Comparison of ENCODE assay signal across 8 mouse cellular contexts in the genomic region with DNA sequence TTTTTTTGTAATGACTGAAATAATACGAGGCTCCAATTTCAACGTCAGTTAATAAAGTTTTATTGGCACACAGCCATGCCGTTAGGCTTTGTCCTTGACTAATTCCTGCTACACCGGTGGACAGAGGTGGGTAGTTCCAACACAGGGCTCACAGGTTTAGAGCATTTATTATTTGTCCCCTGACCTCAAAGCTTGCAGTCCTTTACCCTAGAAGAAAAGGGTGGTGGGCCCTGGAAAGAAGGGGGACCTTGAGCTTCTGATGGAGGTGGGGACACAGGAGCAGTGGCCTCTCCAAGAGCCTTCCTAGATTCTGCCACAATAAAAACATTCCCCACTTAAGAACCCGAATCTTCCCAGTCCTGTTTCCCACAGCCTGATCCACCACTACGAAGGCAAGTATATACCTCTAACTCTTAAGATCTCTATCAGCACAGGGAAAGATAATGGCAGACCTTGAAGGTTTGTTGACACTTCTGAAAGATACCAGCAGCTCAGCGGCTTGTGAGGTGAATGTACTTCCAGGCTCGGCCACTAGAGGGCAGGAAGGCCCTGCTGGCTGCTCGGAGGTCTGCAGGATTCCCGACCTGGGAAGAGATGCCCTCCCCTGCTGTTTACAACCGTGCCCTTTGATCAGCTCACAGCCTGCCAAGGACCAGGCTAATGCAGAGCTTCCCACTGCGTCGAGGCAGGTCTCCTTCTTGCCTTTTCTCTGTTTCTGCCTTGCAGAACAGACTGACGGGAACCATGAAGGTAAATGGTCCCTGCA. TPM values are rescaled to one million over a fixed set of nuclear protein-coding genes. Genes with fewer than 3 reads are reported as not detected.
DNase-seq lines count a peak whose midpoint lies in the region; ATAC-seq and TF ChIP-seq lines count a peak whose summit lies in the region.

No protein-coding gene starts in this region.

- no peak overlapping the region for H3K4me3 ChIP-seq in hindbrain, postnatal 0 days (ENCODE audit: low read length)

- TF ChIP-seq CTCF in hindbrain, postnatal 0 days (IDR thresholded peaks at IDR 0.05; ENCODE audit: low read depth), result peak; percentile 99

- H3K9me3 ChIP-seq in hindbrain, postnatal 0 days (ENCODE audit: low read length), result no peaks in the 10 kb centered on the region

- H3K27ac ChIP-seq in hindbrain, postnatal 0 days, result no peak overlapping the region

- peak overlapping the region; percentile 32 for H3K4me2 ChIP-seq in hindbrain, postnatal 0 days (ENCODE audit: low read depth, low read length)

- WGBS in hindbrain, postnatal 0 days, result 22% methylated on average over 14 of the region's 14 CpGs

- no peaks in the 10 kb centered on the region for H3K36me3 ChIP-seq in hindbrain, postnatal 0 days (ENCODE audit: insufficient read depth, low read length)

- DNase-seq in R1 (ENCODE audit: low read depth, low spot score), result peak; percentile 93
- peak; percentile 98 to 99 for DNase-seq in cerebellum, postnatal 10 days
- DNase-seq in frontal cortex, postnatal 36 days (ENCODE audit: low spot score in 2 of 2), result peak; percentile 87 to 91
- peak; percentile 92 for DNase-seq in hindbrain, postnatal 0 days (ENCODE audit: low spot score)
- DNase-seq in left cerebral cortex, adult 18-20 months (ENCODE audit: low spot score in 2 of 2), result peak; percentile 88 to 94
- DNase-seq in right cerebral cortex, postnatal 25 days, result peak; percentile 86
- DNase-seq in urinary bladder, postnatal 36 days (ENCODE audit: low spot score in 2 of 2), result peak; percentile 74 to 84

- ATAC-seq in hindbrain, postnatal 0 days, result peak; percentile 79
- ATAC-seq in megakaryocyte-erythroid progenitor cell, adult 5-6 weeks (replicated peaks; ENCODE audit: low FRiP score, low TSS enrichment, poor library complexity, severe bottlenecking), result peak; percentile 80

- peak overlapping the region; percentile 22; the same call in 1 of the 2 replicates for H3K9ac ChIP-seq in hindbrain, postnatal 0 days (replicated peaks; ENCODE audit: low read length)

- no peaks in the 10 kb centered on the region for H3K27me3 ChIP-seq in hindbrain, postnatal 0 days (ENCODE audit: insufficient read depth, low read length)

- H3K4me1 ChIP-seq in hindbrain, postnatal 0 days (ENCODE audit: insufficient read depth, low read length), result peaks cover 7% of the 10 kb centered on the region; the same call in 1 of the 2 replicates

RNA-seq across cellular contexts. Expression of gene Cdk18, which starts 17.7 kb away (rescaled TPM):
- 2.7 and 4.1 TPM in 2 replicates for total RNA-seq in hindbrain, postnatal 0 days (2014; rRNA removed)
- polyA plus RNA-seq in hindbrain, postnatal 0 days (2015; fragmentation: Nextera tagmentation; extraction: Ambion mirVana), result 1.0 and 1.6 TPM in 2 replicates
- 10 to 100 TPM; 30.5 to 36.1 TPM for total RNA-seq in left cerebral cortex, adult 18-20 months (2021)
- total RNA-seq in megakaryocyte-erythroid progenitor cell, adult 5-6 weeks (2014; fragmentation: Nextera tagmentation), result 0.42 TPM in 1 of 2 replicates, not detected in the other
- total RNA-seq in megakaryocyte-erythroid progenitor cell, adult 5-6 weeks (2017), result 0.46 TPM in 1 of 2 replicates, not detected in the other

RNA-seq across cellular contexts. Expression of gene Lemd1, which starts 34.0 kb away (rescaled TPM):
- total RNA-seq in hindbrain, postnatal 0 days (2014; rRNA removed), result 10.9 and 16.6 TPM in 2 replicates
- polyA plus RNA-seq in hindbrain, postnatal 0 days (2015; fragmentation: Nextera tagmentation; extraction: Ambion mirVana), result 7.9 and 9.0 TPM in 2 replicates
- total RNA-seq in left cerebral cortex, adult 18-20 months (2021), result 1 to 10 TPM; 4.8 to 7.6 TPM
- not detected in 2 replicates for total RNA-seq in megakaryocyte-erythroid progenitor cell, adult 5-6 weeks (2014; fragmentation: Nextera tagmentation)
- not detected in 2 replicates for total RNA-seq in megakaryocyte-erythroid progenitor cell, adult 5-6 weeks (2017)

RNA-seq across cellular contexts. Expression of gene AC124108.1, which starts 34.1 kb away (rescaled TPM):
- 2.0 and 4.8 TPM in 2 replicates for total RNA-seq in hindbrain, postnatal 0 days (2014; rRNA removed)
- polyA plus RNA-seq in hindbrain, postnatal 0 days (2015; fragmentation: Nextera tagmentation; extraction: Ambion mirVana), result 0.50 and 0.70 TPM in 2 replicates
- 1 to 10 TPM; 3.4 to 5.2 TPM for total RNA-seq in left cerebral cortex, adult 18-20 months (2021)
- not detected in 2 replicates for total RNA-seq in megakaryocyte-erythroid progenitor cell, adult 5-6 weeks (2014; fragmentation: Nextera tagmentation)
- not detected in 2 replicates for total RNA-seq in megakaryocyte-erythroid progenitor cell, adult 5-6 weeks (2017)

Comparison
In these comparisons a context has a peak if more than half of its experiments do, and no peak if none do; other contexts are left out.
1. RNA of gene Lemd1, which starts 34.0 kb away (total RNA-seq): 10.9 to 16.6 TPM in hindbrain, postnatal 0 days and 4.8 to 7.6 TPM in left cerebral cortex, adult 18-20 months; not detected in megakaryocyte-erythroid progenitor cell, adult 5-6 weeks; every median in the first group is over 4 times any median in the second.
2. Peak in every context shown above with its lines, with median percentiles within 50 percentile points of each other: DNase-seq.